Mouse (Mus musculus) G1E (cell line): ENCODE results near the gene Fam222b.

Experiments used
- CTCF ChIP-seq: IDR thresholded peaks from 2 replicates; pipeline ENCODE4 v1.5.1; 2012; ENCODE audit warnings: low read depth, low read length, inconsistent platforms, mixed read lengths
- GATA1 ChIP-seq: IDR thresholded peaks from 2 replicates; pipeline ENCODE4 v1.6.1; 2012; ENCODE audit warnings: borderline replicate concordance, low read length, inconsistent platforms, mixed read lengths

GRCm38 (mm10) chr11:78044758-78045251 lies 49.7 kb upstream of the Fam222b start:
- TF ChIP-seq CTCF = no peak
- no peak for TF ChIP-seq GATA1
